9 mouse cellular contexts compared by ENCODE assay signal in genomic region chr2:79498990-79499755, GRCm38 (mm10). TPM values are rescaled to one million over a fixed set of nuclear protein-coding genes. Genes with fewer than 3 reads are reported as not detected.
A peak's percentile ranks its signal among the peaks of the same experiment; 100 is the strongest.
DNase-seq lines count a peak whose midpoint lies in the region; ATAC-seq and TF ChIP-seq lines count a peak whose summit lies in the region.
"Had no signal": no experiment of that assay in that cellular context is flagged by ENCODE, and none has a peak within 500 bp of the region (broad histone marks: within the 10 kb centered on the region; RNA-seq: fewer than 3 reads in every experiment).

No protein-coding gene starts in this region.

- no peaks in the 10 kb centered on the region for H3K9me3 ChIP-seq in E14TG2a.4 (ENCODE audit: low read length)
- H3K9me3 ChIP-seq: heart, embryonic 13.5 days had no signal

- 0 out of 2 replicates have a peak, but pooled peaks cover 3% of the 10 kb centered on the region for H3K27me3 ChIP-seq in E14TG2a.4 (ENCODE audit: insufficient read depth, low read length)
- H3K27me3 ChIP-seq: heart, embryonic 13.5 days had no signal

- no peak overlapping the region for H3K4me3 ChIP-seq in E14TG2a.4 (replicated peaks; ENCODE audit: low read length)
- H3K4me3 ChIP-seq in embryonic fibroblast, embryonic 13.5 days (ENCODE audit: insufficient read depth, low read length), result no peak overlapping the region
- no peak overlapping the region for H3K4me3 ChIP-seq in lung, adult 2 months (replicated peaks; ENCODE audit: extremely low read depth, low read depth, low read length)
- H3K4me3 ChIP-seq: heart, embryonic 13.5 days had no signal

- intact Hi-C loops in heart, postnatal 14 days (cut with DNase I), result loop anchor here (2.0 kb wide), 3 partner anchors 126 to 1450 kb away; no protein-coding TSS in a partner anchor

- DNase-seq in adrenal gland, postnatal 36 days, result peak; percentile 56 to 68
- peak; percentile 63 to 78 for DNase-seq in heart, postnatal 14 days
- DNase-seq in kidney, postnatal 4 days, result peak; percentile 87 to 89
- DNase-seq in lung, adult 2 months, result peak; percentile 23
- DNase-seq in thymus, postnatal 36 days, result peak; percentile 28 to 41

- TF ChIP-seq POLR2A in embryonic fibroblast, embryonic 13.5 days (IDR thresholded peaks at IDR 0.05; ENCODE audit: low read depth, low read length), result no peak
- TF ChIP-seq POLR2A in lung, adult 2 months (IDR thresholded peaks at IDR 0.05; ENCODE audit: borderline replicate concordance, extremely low read depth, low read depth, low read length), result no peak

- H3K36me3 ChIP-seq in E14TG2a.4 (ENCODE audit: insufficient read depth, low read length), result no peaks in the 10 kb centered on the region
- H3K36me3 ChIP-seq: heart, embryonic 13.5 days had no signal

- peak; percentile 59 for TF ChIP-seq CTCF in E14TG2a.4 (conservative IDR thresholded peaks at IDR 0.05; ENCODE audit: low read length)
- peak; percentile 86 for TF ChIP-seq CTCF in embryonic fibroblast, embryonic 13.5 days (IDR thresholded peaks at IDR 0.05; ENCODE audit: borderline replicate concordance, insufficient read depth, low read length)
- TF ChIP-seq CTCF in lung, adult 2 months (IDR thresholded peaks at IDR 0.05; ENCODE audit: insufficient read depth, low read length), result peak; percentile 81

- ATAC-seq in neutrophil, adult 5-6 weeks (ENCODE audit: extremely low read depth, insufficient number of reproducible peaks, low FRiP score, poor library complexity, severe bottlenecking), result 0 out of 2 replicates have a peak, but pooled peaks have one; percentile 46

- H3K27ac ChIP-seq in embryonic fibroblast, embryonic 13.5 days (ENCODE audit: insufficient read depth, low read length), result no peak overlapping the region
- H3K27ac ChIP-seq: heart, embryonic 13.5 days had no signal

- 24% methylated on average over 10 of the region's 10 CpGs for WGBS in lung, adult 2 months

- 0 out of 2 replicates have a peak, but pooled peaks cover 11% of the 10 kb centered on the region for H3K4me1 ChIP-seq in E14TG2a.4 (replicated peaks; ENCODE audit: low read depth, low read length)
- H3K4me1 ChIP-seq in embryonic fibroblast, embryonic 13.5 days (ENCODE audit: control insufficient read depth, insufficient read depth, low read length), result peaks cover 8% of the 10 kb centered on the region
- no peaks in the 10 kb centered on the region for H3K4me1 ChIP-seq in lung, adult 2 months (ENCODE audit: control insufficient read depth, insufficient read depth, low read length)
- H3K4me1 ChIP-seq: heart, embryonic 13.5 days had no signal

RNA-seq across cellular contexts. Expression of gene Cerkl, which starts 42.6 kb away (rescaled TPM):
- 1 to 10 TPM; 1.4 to 3.1 TPM for total RNA-seq in adrenal gland, postnatal 36 days (2021)
- 0.99 and 2.2 TPM in 2 replicates for polyA plus RNA-seq in embryonic fibroblast, embryonic 13.5 days (2011; ENCODE audit: insufficient read length, low read depth, missing spikeins)
- total RNA-seq in heart, postnatal 14 days (2021), result under 1 TPM; 0.34 to 0.36 TPM
- 1.1 and 1.2 TPM in 2 replicates for polyA plus RNA-seq in lung, adult 2 months (2012; rRNA removed)
- total RNA-seq in neutrophil, adult 5-6 weeks (2017), result 13.1 and 14.7 TPM in 2 replicates

RNA-seq across cellular contexts. Expression of gene Neurod1, which starts 42.6 kb away (rescaled TPM):
- total RNA-seq in adrenal gland, postnatal 36 days (2021), result not detected
- polyA plus RNA-seq in embryonic fibroblast, embryonic 13.5 days (2011; ENCODE audit: insufficient read length, low read depth, missing spikeins), result not detected in 2 replicates
- not detected for total RNA-seq in heart, postnatal 14 days (2021)
- not detected in 2 replicates for polyA plus RNA-seq in lung, adult 2 months (2012; rRNA removed)
- not detected in 2 replicates for total RNA-seq in neutrophil, adult 5-6 weeks (2017)
- polyA plus RNA-seq: heart, embryonic 13.5 days had no signal

Comparison
In these comparisons a context has a peak if more than half of its experiments do, and no peak if none do; other contexts are left out.
1. DNase-seq: peak in every context shown above with its lines; median percentile 88 in kidney, postnatal 4 days; 70 in heart, postnatal 14 days; 62 in adrenal gland, postnatal 36 days; 34 in thymus, postnatal 36 days; 23 in lung, adult 2 months.